Mouse (Mus musculus): ENCODE measurements around the gene Gm20388. TPM values are rescaled to one million over a fixed set of nuclear protein-coding genes. Genes with fewer than 3 reads are reported as not detected.
A peak's percentile ranks its signal among the peaks of the same experiment; 100 is the strongest.

Gm20388 gene
- polyA plus RNA-seq, 1 experiment from 2014 or later = 5.3 TPM

- DNase-seq (ENCODE audit: low spot score) = no peak
- Histone ChIP-seq H3K9me3 (ENCODE audit: control insufficient read depth, low read length) (no peaks in the 10 kb centered on the region), H3K4me1 (replicated peaks; ENCODE audit: control insufficient read depth, insufficient read depth, low read length) (peaks cover 10% of the 10 kb centered on the region), H3K9ac (ENCODE audit: low read depth, low read length) (no peak overlapping the region), H3K4me2 (no peak overlapping the region), H3K4me3 (ENCODE audit: low read depth, low read length) (no peak overlapping the region), H3K27ac (ENCODE audit: low read depth, low read length) (no peak overlapping the region), H3K27me3 (replicated peaks; ENCODE audit: control insufficient read depth, insufficient read depth, low read length) (peaks cover 35% of the 10 kb centered on the region), H3K36me3 (ENCODE audit: control insufficient read depth, insufficient read depth, low read length) (no peaks in the 10 kb centered on the region)
- ATAC-seq (replicated peaks; ENCODE audit: low FRiP score) = no peak
- 73% methylated on average over 11 of the region's 11 CpGs for WGBS
Measured at GRCm38 (mm10) chr8:122457171-122457570, 2546.5 kb downstream of the Gm20388 start.

DNA sequence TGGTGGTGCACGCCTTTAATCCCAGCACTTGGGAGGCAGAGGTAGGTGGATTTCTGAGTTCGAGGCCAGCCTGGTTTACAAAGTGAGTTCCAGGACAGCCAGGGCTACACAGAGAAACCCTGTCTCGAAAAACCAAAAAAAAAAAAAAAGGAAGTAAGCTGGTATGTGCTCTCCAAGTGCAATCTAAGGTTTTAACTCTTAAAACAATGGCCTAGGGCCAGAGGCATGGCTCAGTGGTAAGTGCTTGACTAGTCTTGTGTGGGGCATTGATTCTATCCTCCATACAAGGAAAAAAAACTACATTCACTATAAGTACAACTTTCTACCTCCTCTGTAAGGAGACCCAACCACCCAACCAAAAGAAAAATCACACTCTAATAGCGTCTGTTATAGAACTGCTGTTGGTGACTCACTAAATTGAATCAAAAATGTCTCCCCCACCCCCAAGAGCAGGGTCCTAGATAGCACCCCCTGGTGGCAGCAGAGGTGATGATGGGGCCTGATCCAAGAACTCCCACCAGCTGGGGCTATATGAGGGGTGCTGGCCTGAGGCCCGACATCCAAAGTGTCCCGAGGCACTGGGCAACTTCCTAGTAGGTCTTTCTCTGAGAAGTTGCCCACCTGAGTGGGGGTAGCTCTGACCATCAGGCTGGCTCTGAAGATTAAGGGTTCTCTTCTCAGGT lies 2548.7 kb downstream of the Gm20388 start:
- no peak for DNase-seq (ENCODE audit: low spot score)
- H3K4me2 ChIP-seq = no peak overlapping the region
- H3K36me3 ChIP-seq (ENCODE audit: control insufficient read depth, insufficient read depth, low read length) = no peaks in the 10 kb centered on the region
- no peak overlapping the region for H3K9ac ChIP-seq (ENCODE audit: low read depth, low read length)
- ATAC-seq (replicated peaks; ENCODE audit: low FRiP score) = no peak
- H3K4me3 ChIP-seq (ENCODE audit: low read depth, low read length) = no peak overlapping the region
- H3K4me1 ChIP-seq (replicated peaks; ENCODE audit: control insufficient read depth, insufficient read depth, low read length) = peaks cover 28% of the 10 kb centered on the region
- peaks cover 35% of the 10 kb centered on the region for H3K27me3 ChIP-seq (replicated peaks; ENCODE audit: control insufficient read depth, insufficient read depth, low read length)
- WGBS = 49% methylated on average over 6 of the region's 6 CpGs
- H3K27ac ChIP-seq (ENCODE audit: low read depth, low read length) = no peak overlapping the region
- no peaks in the 10 kb centered on the region for H3K9me3 ChIP-seq (ENCODE audit: control insufficient read depth, low read length)

GRCm38 (mm10) chr8:122459990-122460389 lies 2549.3 kb downstream of the Gm20388 start:
- Histone ChIP-seq H3K9me3 (ENCODE audit: control insufficient read depth, low read length) (no peaks in the 10 kb centered on the region), H3K9ac (ENCODE audit: low read depth, low read length) (no peak overlapping the region), H3K27ac (ENCODE audit: low read depth, low read length) (no peak overlapping the region), H3K4me3 (ENCODE audit: low read depth, low read length) (peak overlapping the region; percentile 40), H3K27me3 (replicated peaks; ENCODE audit: control insufficient read depth, insufficient read depth, low read length) (peaks cover 35% of the 10 kb centered on the region), H3K36me3 (ENCODE audit: control insufficient read depth, insufficient read depth, low read length) (no peaks in the 10 kb centered on the region), H3K4me1 (replicated peaks; ENCODE audit: control insufficient read depth, insufficient read depth, low read length) (peaks cover 34% of the 10 kb centered on the region), H3K4me2 (peak overlapping the region; percentile 69)
- DNase-seq (ENCODE audit: low spot score) (no peak), ATAC-seq (replicated peaks; ENCODE audit: low FRiP score) (no peak)
- WGBS = 23% methylated on average over 7 of the region's 7 CpGs

DNA sequence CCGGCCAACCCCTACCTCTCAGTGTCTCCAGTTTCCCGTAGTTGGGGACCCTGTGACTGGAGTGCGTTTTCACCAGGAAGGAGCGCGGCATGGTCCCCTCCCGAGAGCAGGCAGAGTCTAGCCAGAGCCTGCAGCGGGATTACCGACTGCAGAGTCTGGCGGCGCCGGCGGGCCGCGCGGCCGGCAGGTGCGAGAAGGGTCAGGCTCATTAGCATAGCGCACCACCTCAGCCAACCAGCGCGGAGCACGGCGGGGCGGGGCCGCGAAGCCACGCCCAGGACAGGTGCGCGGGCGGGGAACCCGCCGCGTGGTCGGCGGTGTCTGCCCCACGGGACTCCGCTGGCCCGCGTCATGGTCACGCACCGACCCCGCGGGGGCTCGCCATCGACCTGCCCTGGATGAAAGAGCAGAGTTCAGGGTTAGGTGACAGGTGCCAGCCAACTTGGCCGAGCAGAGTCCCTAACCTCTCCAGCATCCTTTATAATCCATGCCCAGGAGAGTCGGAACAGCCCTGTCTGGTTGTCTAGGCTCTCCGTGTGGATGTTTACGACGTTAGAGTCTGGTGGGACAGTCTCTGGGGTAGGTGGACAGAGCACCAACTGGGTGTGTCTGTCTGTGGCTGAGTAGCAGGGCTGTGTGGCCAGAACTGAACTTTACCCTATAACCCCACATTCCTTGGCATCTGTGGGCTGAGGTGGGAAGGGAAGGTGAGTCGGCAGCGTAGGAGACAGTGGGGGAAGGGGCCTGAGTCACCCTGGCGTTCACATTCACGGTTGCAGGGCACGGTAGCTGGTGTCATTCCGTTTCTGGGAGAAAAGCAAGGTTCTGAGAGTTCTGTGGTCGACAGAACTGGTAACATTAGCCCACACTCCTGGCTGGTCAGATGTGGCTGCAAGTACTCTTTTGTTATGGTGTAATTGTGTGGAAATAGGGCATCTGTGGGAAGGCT lies 2550.2 kb downstream of the Gm20388 start, which contains the start of gene Snai3:
Gene Snai3 (minus strand): TSS at position 210 of the 949 bp plus-strand sequence.
- no peak within 1 kb of the TSS for H3K9ac ChIP-seq (ENCODE audit: low read depth, low read length)

DNA sequence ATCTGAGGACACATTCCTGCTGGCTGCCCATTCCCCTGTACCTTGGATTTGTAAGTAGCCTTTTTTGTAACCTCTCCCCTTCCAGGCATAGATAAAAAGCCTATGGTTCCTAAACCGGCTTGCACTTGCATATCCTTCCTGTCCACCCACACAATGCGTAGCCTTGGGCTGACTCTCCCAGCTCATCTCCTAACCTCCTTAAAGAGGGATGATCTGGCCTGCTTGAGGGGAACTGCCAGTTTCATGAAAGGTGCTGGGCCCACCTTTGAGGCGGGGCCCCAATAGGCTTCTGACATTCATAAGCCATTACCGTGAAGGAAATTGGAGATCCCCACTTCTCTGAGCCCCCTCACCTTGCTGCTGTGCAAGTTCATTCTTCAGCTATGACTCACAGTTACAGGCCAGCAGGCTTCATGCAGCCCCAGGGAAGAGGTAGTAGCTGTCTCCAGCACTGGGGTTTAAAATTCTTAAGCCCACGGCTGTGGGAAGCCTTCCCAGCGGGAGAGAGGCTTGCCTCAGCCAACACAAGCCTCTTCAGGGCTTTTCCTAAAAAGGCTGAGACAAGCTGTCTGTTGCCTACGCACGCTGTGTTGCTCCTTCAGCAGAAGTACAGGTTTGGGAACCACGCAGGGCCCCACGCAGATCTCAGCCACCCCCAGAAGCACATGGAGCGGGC lies 2551.0 kb downstream of the Gm20388 start:
- peak overlapping the region; percentile 69 for H3K4me2 ChIP-seq
- WGBS = 64% methylated on average over 11 of the region's 11 CpGs
- no peaks in the 10 kb centered on the region for H3K9me3 ChIP-seq (ENCODE audit: control insufficient read depth, low read length)
- H3K4me1 ChIP-seq (replicated peaks; ENCODE audit: control insufficient read depth, insufficient read depth, low read length) = peaks cover 36% of the 10 kb centered on the region
- peaks cover 35% of the 10 kb centered on the region for H3K27me3 ChIP-seq (replicated peaks; ENCODE audit: control insufficient read depth, insufficient read depth, low read length)
- ATAC-seq (replicated peaks; ENCODE audit: low FRiP score) = no peak
- no peaks in the 10 kb centered on the region for H3K36me3 ChIP-seq (ENCODE audit: control insufficient read depth, insufficient read depth, low read length)
- H3K9ac ChIP-seq (ENCODE audit: low read depth, low read length) = no peak overlapping the region
- DNase-seq (ENCODE audit: low spot score) = no peak
- no peak overlapping the region for H3K4me3 ChIP-seq (ENCODE audit: low read depth, low read length)
- no peak overlapping the region for H3K27ac ChIP-seq (ENCODE audit: low read depth, low read length)

More for the DNA sequence above, 2550.2 kb downstream of the Gm20388 start, which contains the start of gene Snai3:
- H3K36me3 ChIP-seq (ENCODE audit: control insufficient read depth, insufficient read depth, low read length) = no peaks in the 10 kb centered on the region
- peaks cover 36% of the 10 kb centered on the region for H3K4me1 ChIP-seq (replicated peaks; ENCODE audit: control insufficient read depth, insufficient read depth, low read length)
- peak within 1 kb of the TSS; percentile 69 for H3K4me2 ChIP-seq
- H3K27me3 ChIP-seq (replicated peaks; ENCODE audit: control insufficient read depth, insufficient read depth, low read length) = peaks cover 35% of the 10 kb centered on the region
- H3K9me3 ChIP-seq (ENCODE audit: control insufficient read depth, low read length) = no peaks in the 10 kb centered on the region
- 5% methylated on average over 55 of the region's 56 CpGs for WGBS
- peak within 1 kb of the TSS; percentile 40 for H3K4me3 ChIP-seq (ENCODE audit: low read depth, low read length)
- no peak within 1 kb of the TSS for H3K27ac ChIP-seq (ENCODE audit: low read depth, low read length)
- DNase-seq (ENCODE audit: low spot score) (peak; percentile 69), ATAC-seq (replicated peaks; ENCODE audit: low FRiP score) (peak; percentile 78)

- 0 out of 2 replicates have a peak, but pooled peaks cover 7% of the 10 kb centered on the region for H3K36me3 ChIP-seq (ENCODE audit: control insufficient read depth, insufficient read depth, low read length)
- H3K27me3 ChIP-seq (replicated peaks; ENCODE audit: control insufficient read depth, insufficient read depth, low read length) = peaks cover 29% of the 10 kb centered on the region
- DNase-seq (ENCODE audit: low spot score) (no peak), ATAC-seq (replicated peaks; ENCODE audit: low FRiP score) (no peak)
- H3K9me3 ChIP-seq (ENCODE audit: control insufficient read depth, low read length) = no peaks in the 10 kb centered on the region
- no peak overlapping the region for H3K27ac ChIP-seq (ENCODE audit: low read depth, low read length)
- H3K4me3 ChIP-seq (ENCODE audit: low read depth, low read length) = no peak overlapping the region
- WGBS = 54% methylated on average over 8 of the region's 8 CpGs
- peaks cover 36% of the 10 kb centered on the region for H3K4me1 ChIP-seq (replicated peaks; ENCODE audit: control insufficient read depth, insufficient read depth, low read length)
- no peak overlapping the region for H3K4me2 ChIP-seq
- H3K9ac ChIP-seq (ENCODE audit: low read depth, low read length) = no peak overlapping the region
Measured at GRCm38 (mm10) chr8:122462510-122462909, 2551.9 kb downstream of the Gm20388 start.

GRCm38 (mm10) chr8:122463651-122464640 lies 2553.3 kb downstream of the Gm20388 start:
- Histone ChIP-seq H3K9ac (ENCODE audit: low read depth, low read length) (no peak overlapping the region), H3K27ac (ENCODE audit: low read depth, low read length) (peak overlapping the region; percentile 28; the same call in 1 of the 2 replicates), H3K4me1 (replicated peaks; ENCODE audit: control insufficient read depth, insufficient read depth, low read length) (peaks cover 36% of the 10 kb centered on the region), H3K27me3 (replicated peaks; ENCODE audit: control insufficient read depth, insufficient read depth, low read length) (peaks cover 24% of the 10 kb centered on the region), H3K4me2 (peak overlapping the region; percentile 33; the same call in 1 of the 2 replicates), H3K9me3 (ENCODE audit: control insufficient read depth, low read length) (no peaks in the 10 kb centered on the region), H3K4me3 (ENCODE audit: low read depth, low read length) (no peak overlapping the region), H3K36me3 (ENCODE audit: control insufficient read depth, insufficient read depth, low read length) (peaks cover 9% of the 10 kb centered on the region; the same call in 1 of the 2 replicates)
- DNase-seq (ENCODE audit: low spot score) = no peak
- ATAC-seq (replicated peaks; ENCODE audit: low FRiP score) = no peak
- 39% methylated on average over 12 of the region's 12 CpGs for WGBS
